Mouse (Mus musculus): ENCODE measurements around the gene Hist1h4b. TPM values are rescaled to one million over a fixed set of nuclear protein-coding genes. Genes with fewer than 3 reads are reported as not detected.
"Not testable (repeated sequence)": the region's sequence is repeated elsewhere in the genome, so short reads cannot be mapped to it uniquely, and the experiment has no call there.

Gene Hist1h4b
- polyA plus RNA-seq, 1 experiment = 21.3 TPM

DNA sequence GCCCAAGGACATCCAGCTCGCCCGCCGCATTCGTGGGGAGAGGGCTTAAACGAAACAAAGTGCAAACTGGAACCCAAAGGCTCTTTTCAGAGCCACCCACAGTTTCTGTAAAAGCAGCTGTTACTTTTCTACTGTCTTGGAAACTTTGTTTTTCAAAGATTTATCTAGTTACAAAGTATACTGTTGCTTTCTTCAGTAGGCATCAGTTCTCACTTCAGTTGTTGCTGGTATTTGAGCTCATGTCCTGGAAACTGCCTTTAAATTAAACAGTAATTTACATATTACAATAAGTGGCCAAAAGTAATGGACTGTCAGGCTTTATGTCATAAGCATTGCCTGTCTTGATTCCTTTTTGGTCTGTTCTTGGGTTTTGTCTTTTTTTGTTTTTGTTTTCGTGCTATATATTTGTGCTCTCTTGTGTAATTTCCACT lies 4.1 kb upstream of the Hist1h4b start:
- WGBS = 15% methylated on average over 6 of the region's 6 CpGs
- no peak for DNase-seq (ENCODE audit: low read depth, low spot score)

DNA sequence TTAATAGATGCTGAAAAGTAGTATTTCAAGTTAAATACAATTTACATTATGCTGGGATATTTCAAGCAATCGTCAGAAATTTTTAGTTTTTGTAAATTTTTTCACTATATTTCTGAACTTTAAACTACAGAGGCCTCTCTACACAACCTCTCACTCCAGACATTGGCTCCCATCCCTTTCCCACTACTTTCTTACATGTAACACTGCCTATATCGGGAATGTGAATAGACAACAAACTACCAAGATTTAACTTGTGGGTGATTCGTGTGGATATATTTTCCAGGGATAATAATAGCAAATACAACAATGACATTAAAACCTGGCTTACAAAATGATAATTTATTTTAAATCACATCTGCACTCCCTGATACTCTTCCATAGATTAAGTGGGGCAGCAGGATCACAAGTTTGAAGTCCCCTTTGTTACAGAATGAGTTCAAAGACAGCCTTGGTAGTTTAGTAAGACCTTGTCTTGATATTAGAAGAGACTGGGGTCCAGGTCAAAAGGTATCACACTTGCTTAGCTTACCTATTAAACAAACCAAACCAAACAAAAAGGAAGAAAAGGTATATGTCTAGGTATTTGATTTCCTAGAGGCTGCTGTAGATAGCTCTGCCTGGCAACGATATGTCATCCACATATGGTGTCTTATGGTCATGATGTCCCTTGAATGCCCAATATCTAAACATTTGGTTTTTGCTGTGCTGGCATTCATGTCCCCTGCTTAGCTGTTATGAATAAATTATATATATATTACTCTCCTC lies 3.3 kb upstream of the Hist1h4b start:
- no peak for DNase-seq (ENCODE audit: low read depth, low spot score)
- WGBS = 54% methylated on average over 4 of the region's 4 CpGs

DNA sequence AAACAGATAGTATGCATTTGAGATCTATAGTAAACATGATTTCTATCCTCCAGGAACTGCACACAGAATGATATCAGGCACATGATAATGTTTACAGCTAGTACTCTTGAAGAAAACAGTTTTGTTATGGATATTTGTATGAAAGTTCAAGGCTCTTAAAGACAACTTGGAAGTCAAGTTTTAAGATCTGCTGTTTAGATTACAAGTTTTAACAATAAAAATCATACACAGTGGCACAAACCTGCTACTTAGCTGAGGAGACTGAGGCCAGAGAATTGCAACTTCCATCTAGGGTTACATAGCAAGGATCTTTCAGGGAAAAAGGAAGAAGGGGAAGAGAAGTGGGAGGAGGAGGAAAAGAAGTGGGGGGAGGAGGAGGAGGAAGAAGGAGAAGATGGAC lies 1.8 kb upstream of the Hist1h4b start:
- no peak for DNase-seq (ENCODE audit: low read depth, low spot score)

GRCm38 (mm10) chr13:23757211-23757773 lies 479 bp downstream of the Hist1h4b start:
- no peak for DNase-seq (ENCODE audit: low read depth, low spot score)
- under 1% methylated on average over 18 of the region's 23 CpGs for WGBS

- WGBS = 41% methylated on average over 3 of the region's 3 CpGs
- no peak for DNase-seq (ENCODE audit: low read depth, low spot score)
These were observed 1.1 kb downstream of the Hist1h4b start for GRCm38 (mm10) chr13:23757921-23758320.

DNA sequence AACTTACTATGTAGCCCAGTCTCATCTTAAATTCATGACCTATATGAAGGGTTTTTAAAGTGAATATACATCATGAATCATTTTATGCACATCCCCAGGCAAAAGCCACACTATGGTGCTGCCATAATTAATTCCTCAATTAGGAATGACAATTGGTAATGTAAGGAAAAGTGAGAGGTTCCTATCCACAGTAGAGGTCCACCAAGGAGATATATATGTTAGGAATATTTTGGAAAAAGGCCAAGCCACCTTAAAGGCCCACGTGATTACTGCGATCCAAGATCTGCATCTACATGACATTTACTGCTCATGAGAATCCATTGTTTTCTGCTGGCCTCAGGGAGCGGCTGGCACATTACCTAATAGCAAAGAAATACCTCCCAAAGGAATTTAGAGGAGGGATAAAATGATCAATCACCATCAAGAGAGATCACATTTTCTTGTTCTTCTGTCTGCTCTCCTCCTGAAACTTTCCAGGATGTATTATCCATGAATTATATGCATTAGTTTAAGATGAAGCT lies 2.5 kb downstream of the Hist1h4b start:
- no peak for DNase-seq (ENCODE audit: low read depth, low spot score)
- 85% methylated on average over 3 of the region's 3 CpGs for WGBS

DNA sequence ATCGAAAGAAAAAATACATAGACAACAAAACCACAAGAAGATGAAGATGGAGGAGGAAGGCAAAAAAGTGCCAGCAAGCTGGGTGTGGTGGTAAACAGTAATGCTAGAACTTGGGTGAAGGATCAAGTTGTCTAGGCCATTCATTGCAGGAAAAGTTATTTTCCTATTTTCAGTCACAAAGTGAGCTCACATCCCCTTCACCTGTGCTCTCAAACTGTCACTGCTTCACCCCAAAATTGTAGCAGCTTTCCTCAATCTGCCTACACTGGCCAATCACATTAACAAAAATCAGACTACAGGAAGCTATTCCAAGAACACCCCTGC lies 3.1 kb downstream of the Hist1h4b start:
- no peak for DNase-seq (ENCODE audit: low read depth, low spot score)
- WGBS = 67% methylated on average over 1 of the region's 1 CpGs

DNA sequence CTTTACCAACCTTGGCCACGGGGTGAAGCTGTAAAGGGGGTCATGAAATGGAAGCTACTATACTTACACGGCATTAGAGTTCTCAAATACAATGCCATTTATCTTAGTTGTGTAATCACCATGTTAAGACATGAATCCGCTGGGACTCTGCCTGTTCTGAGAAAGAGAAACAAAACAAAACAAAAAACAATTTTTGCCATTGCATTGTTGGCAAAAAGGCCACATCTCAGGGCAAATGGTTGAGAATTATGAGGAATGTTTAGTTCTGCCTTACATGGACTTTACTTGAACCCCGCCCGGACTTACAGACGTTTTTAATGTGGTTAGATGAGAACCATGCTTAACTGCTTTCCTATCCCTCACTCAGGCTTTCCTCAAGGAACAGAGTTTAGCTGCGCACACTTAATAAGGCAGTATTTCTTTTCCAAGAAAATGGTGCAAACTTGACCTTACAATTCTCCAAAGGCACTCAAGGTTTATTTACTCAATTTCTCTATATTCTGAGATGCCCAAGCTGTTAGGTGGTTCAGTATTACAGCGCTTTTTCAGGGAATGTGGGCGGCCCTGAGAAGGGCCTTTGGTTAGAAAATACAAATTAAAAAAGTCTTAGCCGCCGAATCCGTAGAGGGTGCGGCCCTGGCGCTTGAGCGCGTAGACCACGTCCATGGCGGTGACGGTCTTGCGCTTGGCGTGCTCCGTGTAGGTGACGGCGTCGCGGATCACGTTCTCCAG lies 3.6 kb downstream of the Hist1h4b start:
- DNase-seq (ENCODE audit: low read depth, low spot score) = no peak

GRCm38 (mm10) chr13:23760972-23761864 lies 4.4 kb downstream of the Hist1h4b start, which contains the start of gene Hist1h4a:
Hist1h4a (minus strand) TSS chr13:23761230.
- peak; percentile 88 for DNase-seq (ENCODE audit: low read depth, low spot score)
- WGBS = 1% methylated on average over 68 of the region's 72 CpGs

More for the DNA sequence above, 3.6 kb downstream of the Hist1h4b start:
- 2% methylated on average over 26 of the region's 27 CpGs for WGBS

- not testable (repeated sequence) for DNase-seq (ENCODE audit: low read depth, low spot score)
- under 1% methylated on average over 32 of the region's 52 CpGs for WGBS
These were observed 5.3 kb downstream of the Hist1h4b start, which contains the start of gene Hist1h3a for GRCm38 (mm10) chr13:23761871-23762821. Hist1h3a (minus strand) TSS chr13:23762386.

- WGBS = under 1% methylated on average over 10 of the region's 10 CpGs
- DNase-seq (ENCODE audit: low read depth, low spot score) = no peak
These were observed 6.4 kb downstream of the Hist1h4b start for GRCm38 (mm10) chr13:23763242-23763585.

GRCm38 (mm10) chr13:23763586-23764323 lies 6.9 kb downstream of the Hist1h4b start, which contains the start of gene Hist1h1a:
Hist1h1a (plus strand) TSS chr13:23763666.
- DNase-seq (ENCODE audit: low read depth, low spot score) = no peak

DNA sequence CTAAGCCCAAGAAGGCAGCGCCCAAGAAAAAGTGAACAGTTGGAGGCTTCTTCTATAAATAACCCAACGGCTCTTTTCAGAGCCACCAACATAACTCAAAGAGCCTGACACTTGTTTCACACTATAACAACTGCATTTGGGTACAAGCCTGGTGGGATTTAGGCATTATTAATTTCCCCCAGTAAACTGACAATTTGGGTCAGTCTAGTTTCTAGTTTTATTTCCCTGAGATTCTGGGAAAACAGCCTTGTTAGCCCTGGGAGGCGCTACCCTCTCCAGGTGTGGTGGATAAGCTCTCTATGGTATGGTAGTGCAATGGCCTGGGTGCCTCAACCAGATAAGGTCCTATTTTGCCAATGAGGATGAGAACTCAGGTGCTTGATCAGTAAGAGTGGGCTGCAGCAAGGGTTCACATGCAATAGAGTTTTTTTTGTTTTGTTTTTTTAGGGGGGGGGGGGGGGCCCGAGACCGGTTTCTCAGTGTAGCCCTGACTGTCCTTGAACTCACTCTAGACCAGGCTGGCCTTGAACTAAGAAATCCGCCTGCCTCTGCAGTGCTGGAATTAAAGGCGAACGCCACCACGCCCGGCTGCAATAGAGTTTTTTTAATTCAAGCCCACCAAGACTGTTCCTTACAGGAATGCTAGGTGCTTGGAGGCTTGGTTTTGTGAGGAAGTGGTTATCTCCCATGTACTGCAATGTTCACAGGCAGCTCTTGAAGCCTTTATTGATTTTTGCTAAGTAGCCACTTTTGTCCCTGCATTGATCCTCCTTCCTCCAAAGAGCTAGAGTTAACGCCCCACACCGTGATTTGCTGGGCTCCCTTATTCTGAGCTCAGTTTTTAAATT lies 7.7 kb downstream of the Hist1h4b start:
- 61% methylated on average over 12 of the region's 12 CpGs for WGBS
- DNase-seq (ENCODE audit: low read depth, low spot score) = no peak

More at GRCm38 (mm10) chr13:23763586-23764323, 6.9 kb downstream of the Hist1h4b start, which contains the start of gene Hist1h1a:
- WGBS = 6% methylated on average over 34 of the region's 34 CpGs

GRCm38 (mm10) chr13:23765172-23765513 lies 8.3 kb downstream of the Hist1h4b start:
- 92% methylated on average over 1 of the region's 1 CpGs for WGBS
- no peak for DNase-seq (ENCODE audit: low read depth, low spot score)

GRCm38 (mm10) chr13:23766772-23767171 lies 10.0 kb downstream of the Hist1h4b start:
- no peak for DNase-seq (ENCODE audit: low read depth, low spot score)

- WGBS = 48% methylated on average over 5 of the region's 5 CpGs
- DNase-seq (ENCODE audit: low read depth, low spot score) = no peak
These were observed 12.1 kb downstream of the Hist1h4b start for GRCm38 (mm10) chr13:23768834-23769397.

DNA sequence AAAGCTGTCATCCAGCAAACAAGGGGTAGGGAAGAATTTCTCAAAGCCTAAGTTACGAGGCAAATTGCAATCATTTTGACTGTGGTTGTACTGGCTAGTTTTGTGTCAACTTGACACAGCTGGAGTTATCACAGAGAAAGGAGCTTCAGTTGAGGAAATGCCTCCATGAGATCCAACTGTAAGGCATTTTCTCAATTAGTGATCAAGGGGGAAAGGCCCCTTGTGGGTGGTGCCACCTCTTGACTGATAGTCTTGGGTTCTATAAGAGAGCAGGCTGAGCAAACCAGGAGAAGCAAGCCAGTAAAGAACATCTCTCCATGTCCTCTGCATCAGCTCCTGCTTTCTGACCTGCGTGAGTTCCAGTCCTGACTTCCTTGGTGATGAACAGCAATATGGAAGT lies 12.8 kb downstream of the Hist1h4b start, which contains the start of gene Trim38:
TSS of gene Trim38 (plus strand) at position 301 of the 400 bp plus-strand sequence.
- DNase-seq (ENCODE audit: low read depth, low spot score) = not testable (repeated sequence)

More for the DNA sequence above, 12.8 kb downstream of the Hist1h4b start, which contains the start of gene Trim38:
- 93% methylated on average over 2 of the region's 2 CpGs for WGBS
